Mouse (Mus musculus): ENCODE measurements around the gene Gm379.

Gene Gm379

DNA sequence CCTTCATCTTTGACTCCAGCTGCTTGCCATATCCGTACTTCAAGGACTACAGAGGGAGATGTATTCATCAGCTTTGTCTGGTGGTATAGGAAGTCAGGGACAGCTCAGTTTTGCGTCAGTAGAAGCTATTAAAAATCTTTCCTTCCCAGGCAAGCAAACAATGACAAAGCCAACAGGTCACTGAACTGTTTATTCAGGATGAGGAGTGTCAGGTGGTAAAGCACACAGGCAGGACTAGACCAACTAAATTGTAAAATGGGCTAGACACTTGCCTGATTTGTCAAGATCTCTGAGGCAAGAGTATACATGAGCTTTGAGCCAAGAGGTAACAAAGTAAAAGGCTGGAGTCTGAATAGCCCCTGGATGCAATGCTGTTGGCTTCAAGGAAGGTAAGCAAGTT lies at the start of gene Gm379:
Gm379 (minus strand) TSS at position 7 of the 400 bp plus-strand sequence.
- TF ChIP-seq GATA4 (IDR thresholded peaks at IDR 0.05; ENCODE audit: insufficient replicate concordance, low read length): no peak

DNA sequence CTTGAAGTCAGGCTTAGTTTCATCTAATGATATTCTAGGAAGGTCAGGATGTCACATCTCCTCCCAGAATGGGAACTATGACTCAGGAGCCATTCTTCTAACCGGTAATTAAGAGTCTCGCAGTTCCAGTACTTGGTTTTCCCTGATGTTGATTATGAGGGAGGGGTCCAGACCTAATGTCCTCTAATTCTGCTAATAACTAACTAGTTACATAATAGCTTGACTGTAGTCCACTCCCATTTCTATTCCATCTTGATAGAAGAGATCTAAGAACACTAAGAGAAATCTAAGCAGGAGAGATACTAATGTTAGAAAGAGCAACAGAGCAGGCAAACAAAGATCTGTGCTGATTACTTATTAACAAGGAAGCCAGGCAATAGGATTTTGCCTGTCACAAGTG lies 39.6 kb upstream of the Gm379 start:
- no peak for TF ChIP-seq GATA4 (IDR thresholded peaks at IDR 0.05; ENCODE audit: insufficient replicate concordance, low read length)

DNA sequence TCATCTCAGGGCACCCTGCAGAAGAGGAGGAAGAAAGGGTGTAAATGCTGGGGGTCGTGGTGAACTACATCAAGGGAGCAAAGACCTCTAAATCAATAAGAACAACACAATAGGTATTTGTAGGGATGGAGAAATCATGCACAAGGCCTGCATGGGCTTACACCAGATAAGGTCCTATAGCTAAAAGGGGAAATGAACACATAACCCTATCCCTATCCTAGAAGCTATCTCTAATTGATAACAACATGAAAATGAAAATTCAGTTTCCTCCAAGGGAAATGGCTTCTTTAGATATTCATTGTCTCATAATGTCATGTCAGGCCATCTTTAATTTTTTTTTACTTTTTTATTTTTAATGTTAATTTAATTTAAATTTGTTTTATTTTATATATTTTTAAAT lies 4.2 kb upstream of the Gm379 start:
- TF ChIP-seq GATA4 (IDR thresholded peaks at IDR 0.05; ENCODE audit: insufficient replicate concordance, low read length): no peak

DNA sequence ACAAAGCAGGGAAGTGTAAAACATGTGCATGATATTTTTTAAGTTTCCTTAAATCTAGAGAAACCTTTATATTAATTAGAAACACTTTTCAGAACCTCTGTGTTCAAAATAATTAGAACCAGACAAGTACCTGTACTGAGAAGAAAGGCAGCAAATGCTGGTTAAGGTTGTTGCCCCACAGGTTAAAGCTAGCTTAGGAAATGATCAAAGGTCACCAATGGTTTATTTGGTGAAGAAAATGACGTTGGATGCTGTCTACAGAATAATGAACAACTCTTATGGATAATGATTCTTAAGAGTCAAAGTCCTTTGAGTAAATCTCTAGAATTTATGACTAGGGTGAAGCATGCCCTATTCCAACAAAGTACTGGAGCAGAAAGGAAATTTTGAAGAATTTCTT lies 42.7 kb downstream of the Gm379 start:
- TF ChIP-seq GATA4 (IDR thresholded peaks at IDR 0.05; ENCODE audit: insufficient replicate concordance, low read length): no peak

DNA sequence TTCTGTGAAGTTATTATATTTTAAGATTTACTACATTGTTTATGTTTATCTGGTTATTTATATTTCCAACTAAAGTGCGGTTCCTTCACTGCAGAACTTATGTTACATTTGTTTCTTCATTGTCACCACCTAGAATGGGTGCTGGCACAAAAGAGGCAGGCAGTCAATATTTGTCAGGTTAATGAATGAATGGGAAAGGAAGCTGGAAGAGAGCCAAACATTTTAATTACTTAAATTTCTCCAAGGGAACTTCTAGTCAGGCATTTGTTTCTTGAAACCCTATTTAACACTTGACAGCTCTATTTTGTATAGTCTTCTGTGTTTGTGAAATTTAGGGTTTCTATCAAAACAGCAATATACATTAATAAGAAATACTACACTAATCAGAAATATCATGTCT lies 43.8 kb downstream of the Gm379 start:
- TF ChIP-seq GATA4 (IDR thresholded peaks at IDR 0.05; ENCODE audit: insufficient replicate concordance, low read length): no peak

All from liver, adult (tissue).